Mouse (Mus musculus) limb, embryonic 12.5 days (tissue): ENCODE data around the gene Cbx5. TPM values are rescaled to one million over a fixed set of nuclear protein-coding genes. Genes with fewer than 3 reads are reported as not detected.
A peak's percentile ranks its signal among the peaks of the same experiment; 100 is the strongest.

Experiments used
- ATAC-seq: fragments of 200-750 bp; cut with Nextera tagmentation; 2 replicates; pipeline ENCODE4 v1.8.0; 2017; ENCODE audit warnings: low read depth, moderate TSS enrichment; ENCODE audit not compliant: insufficient number of reproducible peaks, insufficient read depth, low FRiP score, low TSS enrichment
- H3K27ac ChIP-seq: fragments of 300-500 bp; sonication (generic); 2 replicates; pipeline ENCODE4 v1.5.1; 2016; ENCODE audit warnings: mild to moderate bottlenecking, moderate library complexity
- H3K27me3 ChIP-seq: fragments of 300-500 bp; sonication (generic); 2 replicates; pipeline ENCODE4 v1.6.1; 2016; ENCODE audit warnings: mild to moderate bottlenecking, moderate library complexity
- H3K36me3 ChIP-seq: fragments of 300-500 bp; sonication (generic); 2 replicates; pipeline ENCODE4 v1.6.1; 2016; ENCODE audit warnings: mild to moderate bottlenecking, moderate library complexity
- H3K4me1 ChIP-seq: fragments of 300-500 bp; sonication (generic); replicated peaks from 2 replicates; pipeline ENCODE4 v1.6.1; 2016
- H3K4me2 ChIP-seq: fragments of 300-500 bp; sonication (generic); 2 replicates; pipeline ENCODE4 v1.6.1; 2016; ENCODE audit warnings: mild to moderate bottlenecking, moderate library complexity
- H3K4me3 ChIP-seq: fragments of 300-500 bp; sonication (generic); replicated peaks from 2 replicates; pipeline ENCODE4 v1.5.1; 2016; ENCODE audit warnings: mild to moderate bottlenecking
- H3K9ac ChIP-seq: fragments of 300-500 bp; sonication (generic); replicated peaks from 2 replicates; pipeline ENCODE4 v1.6.1; 2016; ENCODE audit warnings: mild to moderate bottlenecking, moderate library complexity
- H3K9me3 ChIP-seq: fragments of 300-500 bp; sonication (generic); 2 replicates; pipeline ENCODE4 v1.6.1; 2016; ENCODE audit warnings: mild to moderate bottlenecking, moderate library complexity
- WGBS: fragments of 180-500 bp; shearing (Covaris S2); methylation state at CpG from one replicate; pipeline ENCODE4 v1.1.7; 2016; 5-methylcytosine and 5-hydroxymethylcytosine counted together
- polyA plus RNA-seq: library from polyadenylated mRNA; unstranded; fragments of >200 nt; fragmentation: Nextera tagmentation; extraction: Ambion mirVana; gene quantifications from 2 replicates; pipeline ENCODE4 v1.2.1, GENCODE M21; 2016

Cbx5 gene
- polyA plus RNA-seq, 1 experiment from 2014 or later = 201 TPM

- 88% methylated on average over 4 of the region's 4 CpGs for WGBS
- no peak for ATAC-seq
- H3K9me3 ChIP-seq = no peaks in the 10 kb centered on the region
These were observed 29.3 kb upstream of the Cbx5 start for GRCm38 (mm10) chr15:103268903-103269302.

DNA sequence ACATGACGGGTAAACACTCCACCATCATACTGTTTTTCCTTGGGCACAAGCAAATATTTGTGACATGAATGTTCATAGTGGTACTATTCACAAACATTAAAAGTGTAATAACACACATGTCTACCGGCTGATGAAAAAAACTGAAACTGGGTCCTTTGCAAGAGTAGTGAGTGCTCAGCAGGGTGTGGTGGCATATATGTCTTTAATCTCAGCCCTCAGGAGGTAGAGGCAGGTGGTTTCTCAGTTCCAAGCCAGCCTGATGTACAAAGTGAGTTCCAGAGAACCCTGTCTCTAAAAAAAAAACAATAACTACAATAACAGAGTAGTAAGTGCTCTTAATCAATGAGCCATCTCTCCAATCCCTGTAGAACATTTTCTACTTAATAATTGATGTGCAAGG lies 25.2 kb upstream of the Cbx5 start:
- Histone ChIP-seq H3K36me3 (no peaks in the 10 kb centered on the region), H3K4me2 (no peak overlapping the region), H3K9ac (no peak overlapping the region), H3K4me3 (no peak overlapping the region), H3K27ac (no peak overlapping the region), H3K9me3 (no peaks in the 10 kb centered on the region), H3K4me1 (no peaks in the 10 kb centered on the region), H3K27me3 (no peaks in the 10 kb centered on the region)
- WGBS = 86% methylated on average over 2 of the region's 2 CpGs
- no peak for ATAC-seq

More at GRCm38 (mm10) chr15:103268903-103269302, 29.3 kb upstream of the Cbx5 start:
- H3K27ac ChIP-seq = no peak overlapping the region
- H3K4me2 ChIP-seq = no peak overlapping the region
- peaks cover 4% of the 10 kb centered on the region for H3K4me1 ChIP-seq
- H3K36me3 ChIP-seq = no peaks in the 10 kb centered on the region
- H3K27me3 ChIP-seq = no peaks in the 10 kb centered on the region
- H3K9ac ChIP-seq = 0 out of 2 replicates have a peak overlapping the region, but pooled peaks have one; percentile 27
- H3K4me3 ChIP-seq = no peak overlapping the region

GRCm38 (mm10) chr15:103259989-103260388 lies 20.4 kb upstream of the Cbx5 start:
- Histone ChIP-seq H3K9ac (no peak overlapping the region), H3K4me3 (no peak overlapping the region), H3K27ac (no peak overlapping the region), H3K36me3 (no peaks in the 10 kb centered on the region), H3K4me2 (no peak overlapping the region), H3K4me1 (peaks cover 15% of the 10 kb centered on the region), H3K9me3 (no peaks in the 10 kb centered on the region), H3K27me3 (peaks cover 7% of the 10 kb centered on the region; the same call in 1 of the 2 replicates)
- no peak for ATAC-seq
- 47% methylated on average over 1 of the region's 1 CpGs for WGBS

DNA sequence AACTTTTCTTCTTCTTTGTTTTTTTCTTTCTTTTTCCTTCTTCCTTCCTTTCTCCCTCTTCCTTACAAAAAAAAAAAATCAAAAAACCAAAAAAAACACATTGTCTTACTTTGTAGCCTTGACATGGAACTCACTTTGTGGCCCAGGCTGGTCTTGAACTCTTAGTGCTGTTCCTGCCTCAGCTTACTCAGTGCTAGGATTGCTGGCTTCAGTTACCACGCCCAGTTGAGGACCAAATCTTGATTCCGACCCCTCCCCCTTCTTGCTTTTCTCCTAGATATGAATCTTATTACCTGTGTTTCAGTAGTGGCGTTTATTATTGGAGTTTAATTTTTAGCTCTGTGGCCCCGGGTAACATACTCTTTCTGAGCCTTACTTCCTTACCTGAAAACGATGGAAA lies 19.5 kb upstream of the Cbx5 start:
- no peak overlapping the region for H3K4me3 ChIP-seq
- ATAC-seq = no peak
- no peak overlapping the region for H3K9ac ChIP-seq
- H3K9me3 ChIP-seq = no peaks in the 10 kb centered on the region
- no peak overlapping the region for H3K4me2 ChIP-seq
- no peak overlapping the region for H3K27ac ChIP-seq
- WGBS = 85% methylated on average over 5 of the region's 5 CpGs
- H3K36me3 ChIP-seq = no peaks in the 10 kb centered on the region
- peaks cover 10% of the 10 kb centered on the region; the same call in 1 of the 2 replicates for H3K27me3 ChIP-seq
- H3K4me1 ChIP-seq = peaks cover 22% of the 10 kb centered on the region

DNA sequence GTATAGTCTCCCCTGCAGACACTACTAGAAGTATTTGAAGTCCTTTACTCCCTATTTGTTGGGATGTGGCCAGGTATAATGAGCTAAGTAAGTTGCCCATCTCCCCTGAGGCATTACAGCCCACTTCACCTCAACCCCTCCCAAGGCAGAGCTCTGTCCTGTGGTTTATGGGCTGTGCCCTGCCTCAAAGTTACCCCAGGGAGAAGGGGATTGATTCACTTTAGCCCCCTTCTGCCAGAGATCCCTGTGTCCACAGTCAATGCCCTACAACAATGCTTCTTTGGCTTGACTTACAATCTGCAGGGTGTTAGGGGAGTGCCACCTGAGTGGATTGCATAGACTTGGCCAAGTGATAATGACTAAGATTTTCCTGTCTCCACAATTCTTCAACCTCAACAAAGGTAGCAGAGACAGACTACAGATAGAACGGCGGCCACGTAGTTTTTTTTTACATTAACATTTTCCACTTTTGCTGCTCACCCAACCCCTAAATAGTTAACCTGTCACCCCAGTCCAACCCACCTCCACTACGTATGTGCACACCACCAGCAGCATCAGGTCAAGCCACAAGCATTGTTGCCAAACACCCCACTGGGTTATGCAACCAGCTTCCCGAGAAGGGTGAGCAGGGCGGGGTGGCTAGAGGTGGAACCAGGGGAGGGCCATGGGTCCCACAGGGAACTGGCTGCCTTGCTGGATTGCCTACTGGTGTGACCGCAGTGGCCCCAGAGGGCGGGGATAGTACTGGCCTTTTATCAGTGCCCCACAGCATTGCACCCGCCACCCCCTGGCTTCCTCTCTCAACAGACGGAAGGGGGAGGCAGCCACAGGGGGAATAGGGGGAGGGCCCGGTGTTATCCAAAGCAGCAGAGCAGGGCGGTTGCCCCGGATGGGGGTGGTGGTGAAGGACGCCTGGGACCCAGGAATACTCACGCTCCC lies 18.4 kb upstream of the Cbx5 start, which contains the start of gene Nfe2:
Nfe2 (minus strand) TSS at position 614 of the 939 bp plus-strand sequence.
- Histone ChIP-seq H3K4me2 (peak within 1 kb of the TSS; percentile 43), H3K4me3 (0 out of 2 replicates have a peak within 1 kb of the TSS, but pooled peaks have one; percentile 1), H3K27ac (0 out of 2 replicates have a peak within 1 kb of the TSS, but pooled peaks have one; percentile 25), H3K36me3 (no peaks in the 10 kb centered on the region), H3K4me1 (peaks cover 22% of the 10 kb centered on the region), H3K27me3 (peaks cover 16% of the 10 kb centered on the region; the same call in 1 of the 2 replicates), H3K9ac (no peak within 1 kb of the TSS), H3K9me3 (no peaks in the 10 kb centered on the region)
- peak; percentile 48 for ATAC-seq
- WGBS = 12% methylated on average over 15 of the region's 15 CpGs

- 90% methylated on average over 6 of the region's 6 CpGs for WGBS
- H3K9ac ChIP-seq = no peak overlapping the region
- no peaks in the 10 kb centered on the region for H3K9me3 ChIP-seq
- no peak overlapping the region for H3K27ac ChIP-seq
- peaks cover 16% of the 10 kb centered on the region; the same call in 1 of the 2 replicates for H3K27me3 ChIP-seq
- no peak for ATAC-seq
- H3K4me3 ChIP-seq = no peak overlapping the region
- no peak overlapping the region for H3K4me2 ChIP-seq
- no peaks in the 10 kb centered on the region for H3K36me3 ChIP-seq
- H3K4me1 ChIP-seq = peaks cover 22% of the 10 kb centered on the region
These were observed 16.8 kb upstream of the Cbx5 start for GRCm38 (mm10) chr15:103256210-103256986.

GRCm38 (mm10) chr15:103255169-103255568 lies 15.6 kb upstream of the Cbx5 start:
- Histone ChIP-seq H3K4me1 (peaks cover 28% of the 10 kb centered on the region), H3K27ac (peak overlapping the region; percentile 4; the same call in 1 of the 2 replicates), H3K36me3 (no peaks in the 10 kb centered on the region), H3K9me3 (no peaks in the 10 kb centered on the region), H3K9ac (peak overlapping the region; percentile 73), H3K4me3 (peak overlapping the region; percentile 47), H3K4me2 (peak overlapping the region; percentile 86), H3K27me3 (peaks cover 16% of the 10 kb centered on the region; the same call in 1 of the 2 replicates)
- 3% methylated on average over 25 of the region's 25 CpGs for WGBS
- 0 out of 2 replicates have a peak, but pooled peaks have one; percentile 50 for ATAC-seq

DNA sequence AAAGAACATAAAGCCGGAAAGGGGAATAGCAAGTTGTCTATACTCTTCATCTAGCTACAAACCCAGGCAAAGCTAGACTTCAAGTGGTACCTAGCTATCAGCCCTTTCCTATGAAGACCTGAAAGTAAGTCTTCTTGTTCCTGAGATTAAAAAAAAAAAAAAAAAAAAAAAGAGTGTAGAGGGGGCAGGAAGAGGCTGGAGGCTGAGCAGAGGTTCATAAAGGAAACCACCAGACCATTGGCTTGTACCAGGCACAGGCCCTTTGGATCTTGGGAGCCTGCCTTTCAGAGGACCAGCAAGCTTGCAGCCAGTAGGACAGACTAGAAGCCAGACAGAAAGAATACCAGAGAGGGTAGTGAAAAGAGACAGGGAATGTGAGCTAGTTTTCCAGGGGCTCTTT lies 13.7 kb upstream of the Cbx5 start:
- no peaks in the 10 kb centered on the region for H3K9me3 ChIP-seq
- 91% methylated on average over 1 of the region's 1 CpGs for WGBS
- H3K9ac ChIP-seq = no peak overlapping the region
- H3K36me3 ChIP-seq = peaks cover 12% of the 10 kb centered on the region
- H3K4me1 ChIP-seq = peaks cover 27% of the 10 kb centered on the region
- no peak for ATAC-seq
- H3K27ac ChIP-seq = no peak overlapping the region
- no peak overlapping the region for H3K4me2 ChIP-seq
- peaks cover 12% of the 10 kb centered on the region; the same call in 1 of the 2 replicates for H3K27me3 ChIP-seq
- no peak overlapping the region for H3K4me3 ChIP-seq

- Histone ChIP-seq H3K4me2 (no peak overlapping the region), H3K9me3 (no peaks in the 10 kb centered on the region), H3K4me3 (no peak overlapping the region), H3K36me3 (peaks cover 19% of the 10 kb centered on the region), H3K4me1 (peaks cover 21% of the 10 kb centered on the region), H3K9ac (no peak overlapping the region), H3K27me3 (peaks cover 9% of the 10 kb centered on the region; the same call in 1 of the 2 replicates), H3K27ac (no peak overlapping the region)
- WGBS = 92% methylated on average over 3 of the region's 3 CpGs
- no peak for ATAC-seq
These were observed 13.0 kb upstream of the Cbx5 start for GRCm38 (mm10) chr15:103252660-103253059.

- no peak for ATAC-seq
- Histone ChIP-seq H3K36me3 (peaks cover 29% of the 10 kb centered on the region), H3K9me3 (no peaks in the 10 kb centered on the region), H3K4me1 (peaks cover 21% of the 10 kb centered on the region), H3K4me2 (no peak overlapping the region), H3K9ac (no peak overlapping the region), H3K27me3 (peaks cover 9% of the 10 kb centered on the region; the same call in 1 of the 2 replicates), H3K27ac (no peak overlapping the region), H3K4me3 (no peak overlapping the region)
- WGBS = 39% methylated on average over 1 of the region's 1 CpGs
These were observed 12.0 kb upstream of the Cbx5 start for GRCm38 (mm10) chr15:103251595-103251994.
